Mouse (Mus musculus): Measurements from ENCODE around the gene Kmt2c. TPM values are rescaled to one million over a fixed set of nuclear protein-coding genes. Genes with fewer than 3 reads are reported as not detected.

The Kmt2c gene
- total and polyA plus RNA-seq, 3 experiments = 23.8 to 34.0 (median 26.2) TPM

DNA sequence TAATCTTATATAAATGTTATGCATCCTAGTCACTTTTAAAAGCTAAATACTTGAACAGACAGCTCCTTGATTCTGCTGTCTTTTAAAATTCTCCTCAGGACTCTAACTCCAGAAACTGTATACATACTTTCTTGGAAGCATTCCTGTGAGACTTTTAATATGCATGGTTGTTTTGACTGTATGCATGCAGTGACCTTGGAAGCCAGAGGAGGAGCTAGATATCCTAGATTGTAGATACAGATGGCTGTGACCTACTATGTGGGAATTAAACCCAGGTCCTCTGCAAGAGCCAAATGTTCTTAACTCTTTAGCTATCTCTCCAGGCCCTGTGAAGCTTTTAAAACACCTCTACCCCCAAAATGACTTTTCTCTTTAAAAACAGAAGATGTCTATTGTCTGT lies 83.2 kb downstream of the Kmt2c start:
- peaks cover 0 to 23% of the 10 kb centered on the region in 2 experiments for H3K36me3 ChIP-seq (ENCODE audit: control insufficient read depth in 1 of 2, insufficient read depth in 2 of 2, low read length in 2 of 2)
- no peaks in the 10 kb centered on the region for H3K9me3 ChIP-seq (replicated peaks; ENCODE audit: insufficient read depth, low read length)
- no peaks in the 10 kb centered on the region for H3K27me3 ChIP-seq (ENCODE audit: control insufficient read depth in 1 of 2, insufficient read depth in 2 of 2, low read length in 2 of 2)
- peaks cover 10% of the 10 kb centered on the region; the same call in 1 of the 2 replicates for H3K79me2 ChIP-seq (ENCODE audit: control insufficient read depth, insufficient read depth, low read length, poor library complexity)
- H3K27ac ChIP-seq (ENCODE audit: control insufficient read depth, low read depth, low read length) = no peak overlapping the region
- no peak for TF ChIP-seq NELFE (IDR thresholded peaks at IDR 0.05; ENCODE audit: low read depth, low read length)
- TF ChIP-seq KAT2A (conservative IDR thresholded peaks at IDR 0.05; ENCODE audit: low read depth, low read length) = no peak
- TF ChIP-seq USF1 (IDR thresholded peaks at IDR 0.05; ENCODE audit: low read depth, low read length) = no peak
- no peak for TF ChIP-seq POLR2A (IDR thresholded peaks at IDR 0.05; ENCODE audit: control insufficient read depth in 1 of 2, insufficient read depth in 1 of 2, low read depth in 1 of 2, low read length in 2 of 2, poor library complexity in 1 of 2)
- TF ChIP-seq MAZ (IDR thresholded peaks at IDR 0.05; ENCODE audit: low read depth, low read length) = no peak
- no peak for TF ChIP-seq UBTF (IDR thresholded peaks at IDR 0.05; ENCODE audit: borderline replicate concordance, insufficient read depth, low read depth, low read length)
- TF ChIP-seq MAFK (IDR thresholded peaks at IDR 0.05; ENCODE audit: borderline replicate concordance, low read depth, low read length) = no peak
- 0 out of 2 replicates have a peak, but pooled peaks have one; percentile 5 for TF ChIP-seq GATA1 (IDR thresholded peaks at IDR 0.05; ENCODE audit: low read depth, low read length)
- TF ChIP-seq RAD21 (IDR thresholded peaks at IDR 0.05; ENCODE audit: low read depth, low read length) = no peak
- TF ChIP-seq ELF1 (IDR thresholded peaks at IDR 0.05; ENCODE audit: low read depth, low read length) = no peak
- peak in 1 of 3 experiments; percentile 17; a peak in 1 of 6 replicates for TF ChIP-seq CTCF (IDR thresholded peaks at IDR 0.05 in 2 of 3, conservative IDR thresholded peaks at IDR 0.05 in 1 of 3; ENCODE audit: control insufficient read depth in 1 of 3, insufficient read depth in 1 of 3, low read depth in 2 of 3, low read length in 3 of 3, poor library complexity in 1 of 3, severe bottlenecking in 1 of 3)
- no peak for TF ChIP-seq TBP (IDR thresholded peaks at IDR 0.05; ENCODE audit: low read depth, low read length)
- no peak for TF ChIP-seq POLR2AphosphoS2 (IDR thresholded peaks at IDR 0.05; ENCODE audit: low read length)
- TF ChIP-seq NRF1 (IDR thresholded peaks at IDR 0.05; ENCODE audit: insufficient read depth, low read depth, low read length, poor library complexity, severe bottlenecking) = no peak
- no peak for TF ChIP-seq USF2 (IDR thresholded peaks at IDR 0.05; ENCODE audit: borderline replicate concordance in 1 of 2, insufficient read depth in 1 of 2, low read depth in 1 of 2, low read length in 2 of 2)
- no peak for TF ChIP-seq MYC (IDR thresholded peaks at IDR 0.05; ENCODE audit: low read depth, low read length)
- no peak for TF ChIP-seq ETS1 (IDR thresholded peaks at IDR 0.05; ENCODE audit: low read depth, low read length)
- TF ChIP-seq SMC3 (IDR thresholded peaks at IDR 0.05; ENCODE audit: low read depth, low read length) = peak; percentile 14; the same call in 1 of the 2 replicates
- no peak for TF ChIP-seq GABPA (IDR thresholded peaks at IDR 0.05; ENCODE audit: low read depth, low read length)
- TF ChIP-seq TCF12 (IDR thresholded peaks at IDR 0.05; ENCODE audit: low read depth, low read length) = no peak
- TF ChIP-seq MAX (IDR thresholded peaks at IDR 0.05; ENCODE audit: low read length) = no peak
- TF ChIP-seq BHLHE40 (IDR thresholded peaks at IDR 0.05; ENCODE audit: borderline replicate concordance, low read depth, low read length) = no peak
- TF ChIP-seq MYB (IDR thresholded peaks at IDR 0.05; ENCODE audit: low read depth, low read length) = no peak
- no peak for TF ChIP-seq SIN3A (IDR thresholded peaks at IDR 0.05; ENCODE audit: low read length)
- no peak for TF ChIP-seq MXI1 (IDR thresholded peaks at IDR 0.05; ENCODE audit: low read depth, low read length)
- peak; percentile 25; the same call in 1 of the 2 replicates for TF ChIP-seq ZKSCAN1 (IDR thresholded peaks at IDR 0.05; ENCODE audit: low read depth, low read length)
- TF ChIP-seq E2F4 (IDR thresholded peaks at IDR 0.05; ENCODE audit: borderline replicate concordance, low read depth, low read length) = no peak
- TF ChIP-seq CHD1 (IDR thresholded peaks at IDR 0.05; ENCODE audit: low read depth, low read length) = no peak
- no peak for TF ChIP-seq CHD2 (IDR thresholded peaks at IDR 0.05; ENCODE audit: low read length)
- TF ChIP-seq EP300 (IDR thresholded peaks at IDR 0.05; ENCODE audit: low read depth in 1 of 2, low read length in 2 of 2) = no peak
- TF ChIP-seq MEF2A (IDR thresholded peaks at IDR 0.05; ENCODE audit: extremely low read depth, insufficient replicate concordance, low read depth, low read length, poor library complexity, severe bottlenecking) = no peak
- peaks cover 7 to 8% of the 10 kb centered on the region in 2 experiments for H3K4me1 ChIP-seq (ENCODE audit: control insufficient read depth in 1 of 2, insufficient read depth in 2 of 2, low read length in 2 of 2)
- no peak for DNase-seq (ENCODE audit: low read depth, low spot score)
- H3K4me3 ChIP-seq (ENCODE audit: control insufficient read depth in 1 of 2, insufficient read depth in 1 of 2, low read depth in 2 of 2, low read length in 2 of 2) = no peak overlapping the region
- no peak overlapping the region for H3K9ac ChIP-seq (ENCODE audit: control insufficient read depth, low read depth, low read length, poor library complexity, severe bottlenecking)
